In genomic region chr5:81021864-81022305, GRCm38 (mm10) we compare ENCODE assay signal across 8 mouse cellular contexts. TPM values are rescaled to one million over a fixed set of nuclear protein-coding genes. Genes with fewer than 3 reads are reported as not detected.
DNase-seq lines count a peak whose midpoint lies in the region; ATAC-seq and TF ChIP-seq lines count a peak whose summit lies in the region.
"Had no signal": no experiment of that assay in that cellular context is flagged by ENCODE, and none has a peak within 500 bp of the region (broad histone marks: within the 10 kb centered on the region; RNA-seq: fewer than 3 reads in every experiment).

No protein-coding gene starts in this region.

- no peak for ATAC-seq in heart, embryonic 12.5 days (ENCODE audit: insufficient number of reproducible peaks, low FRiP score)
- ATAC-seq in midbrain, embryonic 11.5 days (ENCODE audit: low FRiP score), result no peak
- ATAC-seq in megakaryocyte-erythroid progenitor cell, adult 5-6 weeks (replicated peaks; ENCODE audit: low FRiP score, low TSS enrichment, poor library complexity, severe bottlenecking), result no peak

- peak; percentile 12 for DNase-seq in ovary, postnatal 10 days (ENCODE audit: low spot score)
- no peak for DNase-seq in ovary, adult 18-20 months (ENCODE audit: low spot score)
- DNase-seq in layer of hippocampus, postnatal 25 days (ENCODE audit: extremely low spot score in 1 of 2, low spot score in 1 of 2), result peak; percentile 37 to 53
- DNase-seq in midbrain, embryonic 11.5 days (ENCODE audit: low spot score, missing footprints), result no peak

- H3K27ac ChIP-seq in cortical plate, adult 2 months (ENCODE audit: insufficient read depth, low read length), result peak overlapping the region; percentile 70
- no peak overlapping the region for H3K27ac ChIP-seq in heart, embryonic 12.5 days (ENCODE audit: poor library complexity, severe bottlenecking)
- H3K27ac ChIP-seq in midbrain, embryonic 11.5 days (ENCODE audit: low read depth, low read length), result no peak overlapping the region
- H3K27ac ChIP-seq: macrophage had no signal

- peak overlapping the region; percentile 91 for H3K4me3 ChIP-seq in cortical plate, adult 2 months (ENCODE audit: insufficient read depth, low read length)
- H3K4me3 ChIP-seq in heart, embryonic 12.5 days, result peak overlapping the region; percentile 77
- peak overlapping the region; percentile 71 for H3K4me3 ChIP-seq in midbrain, embryonic 11.5 days (ENCODE audit: low read depth, low read length)

- H3K9ac ChIP-seq in heart, embryonic 12.5 days, result peak overlapping the region; percentile 79
- H3K9ac ChIP-seq in midbrain, embryonic 11.5 days (ENCODE audit: low read length), result peak overlapping the region; percentile 82

- H3K27me3 ChIP-seq in heart, embryonic 12.5 days (replicated peaks), result peaks cover 6% of the 10 kb centered on the region; the same call in 1 of the 2 replicates
- H3K27me3 ChIP-seq in midbrain, embryonic 11.5 days (ENCODE audit: control insufficient read depth, insufficient read depth, low read length), result no peaks in the 10 kb centered on the region

- under 1% methylated on average over 21 of the region's 21 CpGs for WGBS in heart, embryonic 12.5 days
- under 1% methylated on average over 21 of the region's 21 CpGs for WGBS in midbrain, embryonic 11.5 days

- no peaks in the 10 kb centered on the region for H3K36me3 ChIP-seq in heart, embryonic 12.5 days
- H3K36me3 ChIP-seq in midbrain, embryonic 11.5 days (ENCODE audit: control insufficient read depth, insufficient read depth, low read length), result no peaks in the 10 kb centered on the region

- H3K9me3 ChIP-seq in heart, embryonic 12.5 days (replicated peaks), result no peaks in the 10 kb centered on the region
- H3K9me3 ChIP-seq in midbrain, embryonic 11.5 days (ENCODE audit: control insufficient read depth, low read length), result no peaks in the 10 kb centered on the region

- H3K4me2 ChIP-seq in heart, embryonic 12.5 days, result peak overlapping the region; percentile 97
- peak overlapping the region; percentile 98 for H3K4me2 ChIP-seq in midbrain, embryonic 11.5 days

- no peak for TF ChIP-seq CTCF in cortical plate, adult 2 months (IDR thresholded peaks at IDR 0.05; ENCODE audit: extremely low read depth, insufficient read depth, low read length)

- TF ChIP-seq POLR2A in cortical plate, adult 2 months (IDR thresholded peaks at IDR 0.05; ENCODE audit: extremely low read depth, insufficient read depth, low read length), result no peak

- H3K4me1 ChIP-seq in cortical plate, adult 2 months (ENCODE audit: control insufficient read depth, insufficient read depth, low read length), result peaks cover 3% of the 10 kb centered on the region; the same call in 1 of the 2 replicates
- H3K4me1 ChIP-seq in heart, embryonic 12.5 days (replicated peaks), result peaks cover 27% of the 10 kb centered on the region
- peaks cover 20% of the 10 kb centered on the region for H3K4me1 ChIP-seq in midbrain, embryonic 11.5 days (ENCODE audit: control insufficient read depth, insufficient read depth, low read length)

RNA-seq across cellular contexts. Expression of gene Adgrl3, which starts 1.9 kb away (rescaled TPM):
- polyA plus RNA-seq in cortical plate, adult 2 months (2012; rRNA removed), result 63.0 and 64.8 TPM in 2 replicates
- polyA plus RNA-seq in heart, embryonic 12.5 days (2016; fragmentation: Nextera tagmentation; extraction: Ambion mirVana), result 9.2 and 13.2 TPM in 2 replicates
- total RNA-seq in layer of hippocampus, postnatal 25 days (2021), result 100 to 1,000 TPM; 156 to 185 TPM
- polyA plus RNA-seq in midbrain, embryonic 11.5 days (2014; fragmentation: Nextera tagmentation; extraction: Ambion mirVana), result 18.9 and 24.3 TPM in 2 replicates
- total RNA-seq in megakaryocyte-erythroid progenitor cell, adult 5-6 weeks (2014; fragmentation: Nextera tagmentation), result not detected in 2 replicates
- total RNA-seq in megakaryocyte-erythroid progenitor cell, adult 5-6 weeks (2017), result not detected in 2 replicates
- polyA plus RNA-seq: macrophage had no signal

Comparison
In these comparisons a context has a peak if more than half of its experiments do, and no peak if none do; other contexts are left out.
1. DNase-seq: peak in ovary, postnatal 10 days (single experiment) and layer of hippocampus, postnatal 25 days (2 of 2); none in ovary, adult 18-20 months (single experiment) and midbrain, embryonic 11.5 days (single experiment).
2. Peak in every context shown above with its lines, with median percentiles within 50 percentile points of each other: H3K4me3 ChIP-seq.